Mouse (Mus musculus) bone marrow macrophage, adult 2 months (primary cell): Measurements from ENCODE around the gene Parm1. TPM values are rescaled to one million over a fixed set of nuclear protein-coding genes. Genes with fewer than 3 reads are reported as not detected.

Experiments used
- H3K27ac ChIP-seq: 2 replicates; pipeline ENCODE4 v1.5.1; 2012; ENCODE audit warnings: low read depth, low read length; ENCODE audit not compliant: insufficient read depth
- H3K4me1 ChIP-seq: 2 replicates; pipeline ENCODE4 v1.6.1; 2012; ENCODE audit warnings: low read length; ENCODE audit not compliant: control insufficient read depth, insufficient read depth
- H3K4me3 ChIP-seq: 2 replicates; pipeline ENCODE4 v1.5.1; 2012; ENCODE audit warnings: mild to moderate bottlenecking, low read length, moderate library complexity; ENCODE audit not compliant: insufficient read depth
- CTCF ChIP-seq: IDR thresholded peaks from 2 replicates; pipeline ENCODE4 v1.5.1; 2012; ENCODE audit warnings: low read depth, mild to moderate bottlenecking, low read length, moderate library complexity
- POLR2A ChIP-seq: IDR thresholded peaks from 2 replicates; pipeline ENCODE4 v1.6.1; 2012; ENCODE audit warnings: mild to moderate bottlenecking, low read depth, low read length, borderline replicate concordance
- polyA plus RNA-seq: library from polyadenylated mRNA; stranded (reverse); fragments of >200 nt; gene quantifications from 2 replicates; pipeline ENCODE4 v1.2.4, GENCODE M21; 2012; ENCODE audit not compliant: missing spikeins, insufficient read depth, insufficient read length

Parm1 gene
- polyA plus RNA-seq, 1 experiment: not detected

DNA sequence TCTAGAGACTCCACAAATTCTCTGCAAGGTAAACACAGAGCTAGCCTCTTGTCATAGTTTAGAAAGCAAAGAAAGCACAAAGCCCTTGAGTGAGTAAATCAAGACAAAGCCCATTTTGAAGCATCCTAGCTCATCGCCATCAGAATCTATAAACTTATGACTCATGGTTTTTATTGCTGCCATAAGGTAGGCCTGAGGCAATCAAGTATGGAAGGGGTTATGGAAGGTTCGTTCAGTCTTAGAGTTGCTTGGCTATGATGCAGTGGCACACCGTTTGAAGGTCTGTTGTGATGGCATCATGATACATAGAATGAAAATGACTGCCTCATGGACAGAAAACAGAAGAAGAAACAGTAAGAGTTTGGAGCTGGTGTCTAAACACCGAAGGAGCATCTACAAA lies 133.9 kb downstream of the Parm1 start:
- H3K4me3 ChIP-seq: no peak overlapping the region
- H3K27ac ChIP-seq: no peak overlapping the region
- H3K4me1 ChIP-seq: no peaks in the 10 kb centered on the region
- TF ChIP-seq CTCF (no peak), POLR2A (no peak)

DNA sequence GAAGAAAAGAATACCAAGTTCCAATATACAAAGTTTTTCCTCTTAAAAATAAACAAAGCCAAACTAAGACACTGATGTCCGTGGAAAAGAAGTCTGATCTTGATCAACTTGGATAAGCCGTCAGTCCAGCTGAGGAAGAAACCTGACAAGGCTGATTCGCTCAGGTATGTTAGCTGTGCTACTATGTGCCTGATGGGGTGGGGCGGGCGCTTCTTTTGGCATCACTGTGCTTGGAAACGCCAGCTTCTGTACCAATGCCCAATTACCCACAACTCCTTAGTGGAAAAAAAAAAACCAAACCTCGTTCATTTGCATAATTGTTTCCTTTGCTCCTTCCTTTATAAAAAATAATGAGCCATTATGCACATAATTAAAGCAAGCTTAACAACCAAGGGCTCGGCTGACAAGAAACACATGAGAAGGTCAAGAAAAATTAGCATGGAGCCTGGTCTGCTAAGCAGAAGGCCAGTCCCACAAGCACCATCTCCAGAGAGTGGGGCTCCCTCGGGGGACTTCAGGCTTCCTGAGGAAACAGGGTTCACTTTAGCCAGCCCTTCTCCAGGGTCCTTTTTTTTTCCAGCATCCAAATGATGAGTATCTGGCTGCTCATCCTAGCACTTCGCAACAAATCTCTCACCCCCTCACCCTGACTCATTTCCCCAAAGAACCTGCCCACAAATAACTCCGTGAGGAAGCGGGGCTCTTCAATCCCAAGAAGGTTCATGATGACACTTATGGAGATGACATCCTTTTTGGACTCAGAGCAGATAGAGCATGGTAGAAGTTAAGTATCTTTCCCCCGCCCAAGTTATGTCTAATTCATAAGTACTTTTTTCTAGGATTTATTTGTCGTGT lies 135.9 kb downstream of the Parm1 start:
- TF ChIP-seq POLR2A (no peak), CTCF (no peak)
- Histone ChIP-seq H3K4me1 (no peaks in the 10 kb centered on the region), H3K27ac (no peak overlapping the region), H3K4me3 (no peak overlapping the region)

DNA sequence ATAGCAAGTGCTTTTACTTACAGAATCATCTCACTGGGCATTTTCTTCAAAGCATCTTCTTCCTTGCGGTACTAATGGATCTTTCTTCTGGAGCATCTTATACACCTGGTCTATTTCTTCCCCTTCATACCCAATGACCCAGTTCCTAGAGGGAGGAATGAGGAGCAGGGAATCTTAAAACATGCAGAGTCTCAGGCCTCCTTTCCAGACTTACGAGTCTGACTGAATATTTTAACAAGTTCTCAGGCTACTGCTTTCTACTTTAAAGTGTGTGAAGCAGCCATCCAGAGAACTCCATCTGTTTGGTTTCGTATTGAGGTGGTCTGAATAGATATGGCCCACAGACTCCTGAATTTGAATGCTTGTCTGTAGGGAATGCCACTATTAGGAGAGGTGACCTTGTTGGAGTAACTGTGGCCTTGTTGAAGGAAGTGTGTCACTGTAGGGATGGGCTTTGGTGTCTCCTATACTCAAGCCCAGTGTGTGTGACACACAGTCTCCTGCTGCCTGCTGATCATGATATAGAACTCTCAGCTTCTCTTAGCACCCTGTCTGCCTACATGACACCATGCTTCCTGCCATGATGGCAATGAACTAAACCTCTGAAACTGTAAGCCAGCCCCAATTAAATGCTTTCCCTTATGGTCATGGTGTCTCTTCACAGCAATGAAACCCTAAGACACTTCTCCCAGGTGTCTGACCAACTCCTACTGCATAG lies 137.1 kb downstream of the Parm1 start:
- H3K4me1 ChIP-seq: no peaks in the 10 kb centered on the region
- H3K4me3 ChIP-seq: no peak overlapping the region
- TF ChIP-seq CTCF (no peak), POLR2A (no peak)
- H3K27ac ChIP-seq: no peak overlapping the region

DNA sequence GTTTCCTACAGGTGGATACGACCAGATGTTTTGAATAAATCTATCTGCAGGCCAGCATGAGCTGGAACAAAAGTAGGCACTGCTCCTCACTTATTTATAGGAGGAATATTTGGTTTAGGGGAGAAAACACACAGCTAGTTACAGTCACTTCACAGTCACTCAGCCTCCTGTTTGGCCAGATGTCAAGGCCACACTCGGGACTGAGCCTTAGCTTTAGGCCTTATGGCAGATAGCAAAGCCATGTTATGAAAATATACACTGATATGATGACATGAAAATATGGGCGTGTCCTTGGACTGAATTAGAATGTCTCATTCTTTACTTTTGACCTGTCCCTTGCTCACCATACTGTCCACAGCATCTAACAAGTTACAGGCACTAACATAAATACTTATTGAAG lies 137.8 kb downstream of the Parm1 start:
- Histone ChIP-seq H3K4me1 (no peaks in the 10 kb centered on the region), H3K27ac (no peak overlapping the region), H3K4me3 (no peak overlapping the region)
- no peak for TF ChIP-seq CTCF
- TF ChIP-seq POLR2A: no peak

DNA sequence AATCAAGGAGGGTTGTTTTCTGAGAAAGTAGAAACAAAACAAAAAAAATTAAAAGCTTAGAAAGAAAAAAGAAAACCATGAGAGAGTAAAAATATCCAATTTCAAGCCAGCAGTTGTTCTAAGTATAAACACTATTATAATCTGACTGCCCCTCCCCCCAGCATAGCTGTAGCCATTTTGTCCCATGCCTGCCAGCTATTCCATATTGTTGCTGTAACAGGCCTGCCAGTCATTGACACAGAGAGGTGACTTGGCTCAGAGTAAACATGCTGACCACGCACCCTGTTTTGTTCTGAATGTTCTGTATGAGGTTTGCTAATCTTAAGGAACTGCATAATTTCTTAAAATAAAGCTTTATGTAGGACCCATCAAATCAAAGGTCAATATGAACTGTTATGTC lies 145.3 kb downstream of the Parm1 start:
- no peak overlapping the region for H3K27ac ChIP-seq
- no peak overlapping the region for H3K4me3 ChIP-seq
- H3K4me1 ChIP-seq: no peaks in the 10 kb centered on the region
- no peak for TF ChIP-seq CTCF
- no peak for TF ChIP-seq POLR2A

DNA sequence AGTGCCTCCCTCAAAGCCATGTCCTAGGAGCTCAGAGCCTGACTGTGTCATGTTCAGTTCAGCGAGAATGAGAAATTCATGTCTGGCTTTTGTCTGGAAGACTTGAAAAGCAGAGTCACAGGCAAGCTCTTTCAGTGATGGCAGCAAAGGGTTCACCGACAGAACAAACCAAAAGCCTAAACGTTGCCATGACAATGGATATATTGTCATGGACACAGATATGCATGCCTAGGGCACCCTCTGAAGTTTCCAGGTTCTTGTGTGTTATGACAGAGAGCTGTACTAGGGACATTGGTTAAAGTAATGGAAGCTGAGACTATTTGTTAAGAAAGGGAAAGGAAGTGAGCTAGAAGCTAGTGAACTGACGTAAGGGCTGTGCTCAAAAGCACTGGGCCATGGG lies 149.7 kb downstream of the Parm1 start:
- Histone ChIP-seq H3K4me3 (no peak overlapping the region), H3K4me1 (no peaks in the 10 kb centered on the region), H3K27ac (no peak overlapping the region)
- TF ChIP-seq CTCF (no peak), POLR2A (no peak)

DNA sequence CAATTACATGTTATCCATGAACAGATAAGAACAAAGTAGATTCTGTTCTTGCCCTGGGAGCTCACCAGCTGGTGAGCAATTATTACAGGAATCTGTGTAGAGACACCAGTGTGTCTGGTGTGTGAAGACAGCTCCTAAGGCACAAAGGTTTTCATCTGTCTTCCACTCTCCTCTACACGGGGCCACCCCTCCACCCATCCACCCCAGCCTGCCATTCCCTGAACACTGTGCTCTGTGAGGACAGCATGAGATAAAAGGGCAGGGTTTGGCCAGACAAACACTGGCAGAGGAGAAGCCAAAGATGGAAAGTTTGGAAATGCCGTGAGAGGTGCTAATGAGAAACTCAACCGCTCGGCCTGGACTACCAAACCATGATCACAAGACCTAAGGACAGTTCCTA lies 151.8 kb downstream of the Parm1 start:
- TF ChIP-seq POLR2A (no peak), CTCF (no peak)
- Histone ChIP-seq H3K27ac (no peak overlapping the region), H3K4me3 (no peak overlapping the region), H3K4me1 (no peaks in the 10 kb centered on the region)

Other genes starting within 250 kb of the Parm1 start
- not detected in 2 replicates for gene Btc, start 114.6 kb upstream of the Parm1 start, polyA plus RNA-seq